Mouse (Mus musculus) megakaryocyte, embryonic 14.5 days (primary cell): ENCODE results near the gene Snx29.

Experiments used
- FLI1 ChIP-seq: IDR thresholded peaks from 2 replicates; pipeline ENCODE4 v1.6.1; 2012; ENCODE audit warnings: low read length, inconsistent platforms, mixed read lengths
- GATA1 ChIP-seq: IDR thresholded peaks from 3 replicates; pipeline ENCODE4 v1.6.1; 2012; ENCODE audit warnings: mixed read lengths, low read length, inconsistent platforms, borderline replicate concordance

GRCm38 (mm10) chr16:11664896-11665705 lies 342.4 kb downstream of the Snx29 start:
- no peak for TF ChIP-seq FLI1
- TF ChIP-seq GATA1, result no peak
